Mouse (Mus musculus) heart, adult 2 months (tissue): ENCODE data around the gene Limch1. TPM values are rescaled to one million over a fixed set of nuclear protein-coding genes. Genes with fewer than 3 reads are reported as not detected.

Source experiments
- DNase-seq, 2 experiments: peaks; one replicate each; pipeline ENCODE4 v3.0.0; 2021
- H3K27ac ChIP-seq: fragments of 200-600 bp; 2 replicates; pipeline ENCODE4 v1.8.1; 2022
- H3K27me3 ChIP-seq: fragments of 200-500 bp; 2 replicates; pipeline ENCODE4 v1.6.1; 2012; ENCODE audit warnings: mild to moderate bottlenecking, low read length, inconsistent platforms, mixed read lengths; ENCODE audit not compliant: control insufficient read depth, insufficient read depth
- H3K36me3 ChIP-seq: fragments of 200-500 bp; 2 replicates; pipeline ENCODE4 v1.6.1; 2012; ENCODE audit warnings: low read length, inconsistent platforms; ENCODE audit not compliant: control insufficient read depth, insufficient read depth
- H3K4me1 ChIP-seq: fragments of 200-500 bp; 2 replicates; pipeline ENCODE4 v1.6.1; 2011; ENCODE audit warnings: low read length; ENCODE audit not compliant: control insufficient read depth, insufficient read depth
- H3K4me3 ChIP-seq: fragments of 200-600 bp; 2 replicates; pipeline ENCODE4 v1.8.1; 2022
- H3K79me2 ChIP-seq: fragments of 200-500 bp; replicated peaks from 2 replicates; pipeline ENCODE4 v1.6.1; 2012; ENCODE audit warnings: mild to moderate bottlenecking, inconsistent platforms, low read length, moderate library complexity, mixed read lengths; ENCODE audit not compliant: control insufficient read depth, insufficient read depth
- H3K9ac ChIP-seq: fragments of 200-500 bp; 2 replicates; pipeline ENCODE4 v1.6.1; 2012; ENCODE audit warnings: low read depth, mild to moderate bottlenecking, control low read depth, inconsistent platforms, low read length, mixed read lengths
- CTCF ChIP-seq: fragments of 200-600 bp; IDR thresholded peaks from 2 replicates; pipeline ENCODE4 v1.8.1; 2022; ENCODE audit warnings: antibody characterized with exemption, mild to moderate bottlenecking, moderate library complexity
- EP300 ChIP-seq: fragments of 200-500 bp; IDR thresholded peaks from 2 replicates; pipeline ENCODE4 v1.6.1; 2011; ENCODE audit warnings: low read depth, low read length, control low read depth; ENCODE audit not compliant: insufficient read depth
- POLR2A ChIP-seq: fragments of 200-500 bp; IDR thresholded peaks from 2 replicates; pipeline ENCODE4 v1.6.1; 2011; ENCODE audit warnings: mild to moderate bottlenecking, low read depth, low read length, control low read depth; ENCODE audit not compliant: insufficient read depth
- WGBS: fragments of 180-500 bp; shearing (Covaris S2); methylation state at CpG from one replicate; pipeline ENCODE4 v1.1.7; 2018; 5-methylcytosine and 5-hydroxymethylcytosine counted together
- intact Hi-C: fragments of 180-260 bp; cut with DNase I; formaldehyde crosslinking; loops from one replicate; pipeline ENCODE4 v1.15.1; 2025
- polyA plus RNA-seq: library from polyadenylated mRNA; depleted of rRNA; stranded (reverse); fragments of >200 nt; gene quantifications from 2 replicates; pipeline ENCODE4 v1.2.3, GENCODE M21; 2012
- total RNA-seq, 2 experiments: library from RNA; stranded (reverse); gene quantifications; 2 replicates each; pipeline ENCODE4 v1.2.3; 2021

The Limch1 gene
- total and polyA plus RNA-seq, 3 experiments, result 60.2 to 277 (median 230) TPM

GRCm38 (mm10) chr5:66953375-66953774 lies 207.7 kb downstream of the Limch1 start:
- peaks cover 4% of the 10 kb centered on the region for H3K4me1 ChIP-seq
- no peak for TF ChIP-seq CTCF
- no peak for TF ChIP-seq EP300
- no peak for TF ChIP-seq POLR2A
- H3K4me3 ChIP-seq, result no peak overlapping the region
- DNase-seq, result no peak
- 76% methylated on average over 3 of the region's 3 CpGs for WGBS
- H3K27ac ChIP-seq, result no peak overlapping the region
- no peaks in the 10 kb centered on the region; the same call in 1 of the 2 replicates for H3K79me2 ChIP-seq
- H3K36me3 ChIP-seq, result no peaks in the 10 kb centered on the region
- no peaks in the 10 kb centered on the region for H3K27me3 ChIP-seq
- no peak overlapping the region for H3K9ac ChIP-seq
- intact Hi-C loops, result no loop called here

GRCm38 (mm10) chr5:66953971-66954644 lies 208.5 kb downstream of the Limch1 start:
- intact Hi-C loops, result no loop called here
- H3K79me2 ChIP-seq, result no peaks in the 10 kb centered on the region; the same call in 1 of the 2 replicates
- DNase-seq, result no peak
- peaks cover under 1% of the 10 kb centered on the region; the same call in 1 of the 2 replicates for H3K4me1 ChIP-seq
- no peaks in the 10 kb centered on the region for H3K27me3 ChIP-seq
- no peak overlapping the region for H3K27ac ChIP-seq
- no peak overlapping the region for H3K9ac ChIP-seq
- no peaks in the 10 kb centered on the region for H3K36me3 ChIP-seq
- no peak overlapping the region for H3K4me3 ChIP-seq
- no peak for TF ChIP-seq EP300
- TF ChIP-seq CTCF, result no peak
- no peak for TF ChIP-seq POLR2A
- 89% methylated on average over 7 of the region's 7 CpGs for WGBS

- intact Hi-C loops, result no loop called here
- no peaks in the 10 kb centered on the region for H3K36me3 ChIP-seq
- H3K79me2 ChIP-seq, result no peaks in the 10 kb centered on the region; the same call in 1 of the 2 replicates
- DNase-seq, result no peak
- no peaks in the 10 kb centered on the region for H3K4me1 ChIP-seq
- TF ChIP-seq CTCF (no peak), POLR2A (no peak), EP300 (no peak)
- no peak overlapping the region for H3K4me3 ChIP-seq
- H3K9ac ChIP-seq, result no peak overlapping the region
- H3K27ac ChIP-seq, result no peak overlapping the region
- H3K27me3 ChIP-seq, result no peaks in the 10 kb centered on the region
- 91% methylated on average over 5 of the region's 5 CpGs for WGBS
Measured at GRCm38 (mm10) chr5:66955245-66955644, 209.6 kb downstream of the Limch1 start.

- Histone ChIP-seq H3K27me3 (no peaks in the 10 kb centered on the region), H3K27ac (no peak overlapping the region), H3K9ac (no peak overlapping the region), H3K79me2 (no peaks in the 10 kb centered on the region; the same call in 1 of the 2 replicates), H3K4me3 (no peak overlapping the region), H3K36me3 (no peaks in the 10 kb centered on the region), H3K4me1 (no peaks in the 10 kb centered on the region)
- DNase-seq, result no peak
- intact Hi-C loops, result no loop called here
- WGBS, result 91% methylated on average over 10 of the region's 10 CpGs
- TF ChIP-seq POLR2A, result no peak
- TF ChIP-seq EP300, result no peak
- no peak for TF ChIP-seq CTCF
Measured at GRCm38 (mm10) chr5:66957656-66958055, 212.0 kb downstream of the Limch1 start.

GRCm38 (mm10) chr5:66958118-66958517 lies 212.5 kb downstream of the Limch1 start:
- no peaks in the 10 kb centered on the region for H3K4me1 ChIP-seq
- no peaks in the 10 kb centered on the region; the same call in 1 of the 2 replicates for H3K79me2 ChIP-seq
- H3K9ac ChIP-seq, result no peak overlapping the region
- no peaks in the 10 kb centered on the region for H3K27me3 ChIP-seq
- H3K4me3 ChIP-seq, result no peak overlapping the region
- TF ChIP-seq EP300 (no peak), POLR2A (no peak), CTCF (no peak)
- no peaks in the 10 kb centered on the region; the same call in 1 of the 2 replicates for H3K36me3 ChIP-seq
- 59% methylated on average over 8 of the region's 8 CpGs for WGBS
- no peak for DNase-seq
- H3K27ac ChIP-seq, result no peak overlapping the region
- intact Hi-C loops, result no loop called here

GRCm38 (mm10) chr5:66959968-66960367 lies 214.3 kb downstream of the Limch1 start:
- no peaks in the 10 kb centered on the region; the same call in 1 of the 2 replicates for H3K36me3 ChIP-seq
- WGBS, result 85% methylated on average over 8 of the region's 8 CpGs
- TF ChIP-seq CTCF, result no peak
- no peaks in the 10 kb centered on the region; the same call in 1 of the 2 replicates for H3K79me2 ChIP-seq
- H3K4me3 ChIP-seq, result no peak overlapping the region
- H3K27ac ChIP-seq, result no peak overlapping the region
- intact Hi-C loops, result no loop called here
- no peak overlapping the region for H3K9ac ChIP-seq
- H3K4me1 ChIP-seq, result no peaks in the 10 kb centered on the region
- DNase-seq, result no peak
- H3K27me3 ChIP-seq, result no peaks in the 10 kb centered on the region
